Mouse (Mus musculus) spleen, adult 2 months (tissue): Measurements from ENCODE around the gene Hist1h2an.
"Not testable (repeated sequence)": the region's sequence is repeated elsewhere in the genome, so short reads cannot be mapped to it uniquely, and the experiment has no call there.

ENCODE experiments used
- CTCF ChIP-seq: fragments of 200-500 bp; IDR thresholded peaks from 2 replicates; pipeline ENCODE4 v1.5.1; 2011; ENCODE audit warnings: mild to moderate bottlenecking, inconsistent platforms; ENCODE audit not compliant: insufficient read depth, insufficient read length, insufficient replicate concordance; ENCODE audit errors: extremely low read depth
- POLR2A ChIP-seq: fragments of 200-500 bp; IDR thresholded peaks from 2 replicates; pipeline ENCODE4 v1.6.1; 2011; ENCODE audit warnings: low read depth, low read length, inconsistent platforms

- not testable (repeated sequence) for TF ChIP-seq CTCF, POLR2A
Measured at GRCm38 (mm10) chr13:21812092-21812491, 25.1 kb upstream of the Hist1h2an start.
